Mouse (Mus musculus) forebrain, embryonic 14.5 days (tissue): ENCODE results near the gene Gm28305. TPM values are rescaled to one million over a fixed set of nuclear protein-coding genes. Genes with fewer than 3 reads are reported as not detected.

Experiments
- ATAC-seq: fragments of 200-750 bp; cut with Nextera tagmentation; 2 replicates; pipeline ENCODE4 v1.8.0; 2017; ENCODE audit warnings: mild to moderate bottlenecking, moderate library complexity
- DNase-seq: peaks from one replicate; pipeline ENCODE4 v3.0.0-alpha.2; 2015; ENCODE audit warnings: low spot score
- H3K27ac ChIP-seq: fragments of 300-500 bp; sonication (generic); 2 replicates; pipeline ENCODE4 v1.5.1; 2014; ENCODE audit warnings: low read depth, mild to moderate bottlenecking, control low read depth, low read length, moderate library complexity
- H3K27me3 ChIP-seq: fragments of 300-500 bp; sonication (generic); replicated peaks from 2 replicates; pipeline ENCODE4 v1.6.1; 2014; ENCODE audit warnings: low read length, control low read depth, mixed read lengths; ENCODE audit not compliant: control insufficient read depth, insufficient read depth
- H3K36me3 ChIP-seq: fragments of 300-500 bp; sonication (generic); 2 replicates; pipeline ENCODE4 v1.6.1; 2014; ENCODE audit warnings: low read length, control low read depth; ENCODE audit not compliant: control insufficient read depth, insufficient read depth
- H3K4me1 ChIP-seq: fragments of 300-500 bp; sonication (generic); 2 replicates; pipeline ENCODE4 v1.6.1; 2014; ENCODE audit warnings: antibody characterized with exemption, low read length, control low read depth; ENCODE audit not compliant: control insufficient read depth, insufficient read depth
- H3K4me2 ChIP-seq: fragments of 300-500 bp; sonication (generic); 2 replicates; pipeline ENCODE4 v1.6.1; 2014; ENCODE audit warnings: mild to moderate bottlenecking, control low read depth, low read length
- H3K4me3 ChIP-seq: fragments of 300-500 bp; sonication (generic); 2 replicates; pipeline ENCODE4 v1.5.1; 2014; ENCODE audit warnings: low read depth, low read length, control low read depth
- H3K9ac ChIP-seq: fragments of 300-500 bp; sonication (generic); 2 replicates; pipeline ENCODE4 v1.6.1; 2014; ENCODE audit warnings: mild to moderate bottlenecking, low read length, control low read depth, moderate library complexity
- H3K9me3 ChIP-seq: fragments of 300-500 bp; sonication (generic); replicated peaks from 2 replicates; pipeline ENCODE4 v1.6.1; 2016; ENCODE audit warnings: low read length, control low read depth, mixed read lengths; ENCODE audit not compliant: control insufficient read depth
- WGBS: fragments of 180-500 bp; shearing (Covaris S2); extraction: QIAGEN DNeasy Blood & Tissue Kit; methylation state at CpG from one replicate; pipeline ENCODE4 v1.1.7; 2014; 5-methylcytosine and 5-hydroxymethylcytosine counted together
- polyA plus RNA-seq: library from polyadenylated mRNA; unstranded; fragments of >200 nt; fragmentation: Nextera tagmentation; extraction: Ambion mirVana; gene quantifications from 2 replicates; pipeline ENCODE4 v1.2.1, GENCODE M21; 2014

Gm28305 gene
- polyA plus RNA-seq: not detected in 2 replicates

DNA sequence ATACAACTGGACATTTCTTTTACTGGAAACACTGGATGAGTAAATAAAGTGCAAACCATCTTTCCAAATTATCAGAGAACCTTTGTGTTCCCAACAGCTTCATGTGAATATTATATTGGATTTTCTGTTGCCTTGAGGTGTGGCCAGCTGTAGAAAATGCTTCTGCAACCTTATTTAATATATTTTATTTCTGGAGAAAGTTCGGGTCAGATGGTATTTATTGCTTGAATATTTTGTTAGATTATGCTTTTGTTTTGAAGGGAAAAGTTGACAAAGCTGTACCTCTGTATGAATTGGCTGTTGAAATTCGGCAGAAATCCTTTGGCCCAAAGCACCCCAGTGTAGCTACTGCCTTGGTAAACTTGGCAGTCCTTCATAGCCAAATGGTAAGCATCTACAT lies at the start of gene Gm28305:
Gene Gm28305, plus strand, starts transcription at position 301 of the 400 bp plus-strand sequence.
- Histone ChIP-seq H3K36me3 (peaks cover 15% of the 10 kb centered on the region; the same call in 1 of the 2 replicates), H3K9me3 (no peaks in the 10 kb centered on the region), H3K9ac (no peak within 1 kb of the TSS), H3K4me3 (no peak within 1 kb of the TSS), H3K4me1 (no peaks in the 10 kb centered on the region), H3K27ac (no peak within 1 kb of the TSS), H3K4me2 (no peak within 1 kb of the TSS), H3K27me3 (no peaks in the 10 kb centered on the region)
- 65% methylated on average over 2 of the region's 2 CpGs for WGBS
- ATAC-seq (no peak), DNase-seq (no peak)

DNA sequence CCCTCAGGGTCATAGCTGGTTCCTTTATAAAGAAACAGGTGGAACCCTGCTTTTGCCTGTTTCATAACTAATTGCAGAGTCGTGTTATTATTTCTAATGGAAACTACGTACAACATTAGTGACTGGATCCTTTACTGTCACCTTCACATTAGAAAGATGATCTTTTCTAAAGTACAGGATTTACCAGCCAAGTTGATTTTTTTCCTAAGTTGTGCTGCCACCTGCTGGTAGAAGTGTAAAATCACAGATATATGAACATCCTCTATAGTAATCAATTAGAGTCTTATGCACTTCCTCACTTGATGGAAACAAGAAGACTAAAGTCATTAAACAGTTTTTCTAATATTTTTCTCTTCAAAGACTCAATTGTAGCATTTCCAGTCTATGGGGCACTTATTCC lies 44.0 kb upstream of the Gm28305 start:
- Histone ChIP-seq H3K27ac (no peak overlapping the region), H3K36me3 (no peaks in the 10 kb centered on the region), H3K4me2 (no peak overlapping the region), H3K9ac (no peak overlapping the region), H3K4me3 (no peak overlapping the region), H3K4me1 (no peaks in the 10 kb centered on the region), H3K9me3 (no peaks in the 10 kb centered on the region), H3K27me3 (no peaks in the 10 kb centered on the region)
- 4% methylated on average over 2 of the region's 2 CpGs for WGBS
- ATAC-seq (no peak; the same call in 1 of the 2 replicates), DNase-seq (peak; percentile 88)

DNA sequence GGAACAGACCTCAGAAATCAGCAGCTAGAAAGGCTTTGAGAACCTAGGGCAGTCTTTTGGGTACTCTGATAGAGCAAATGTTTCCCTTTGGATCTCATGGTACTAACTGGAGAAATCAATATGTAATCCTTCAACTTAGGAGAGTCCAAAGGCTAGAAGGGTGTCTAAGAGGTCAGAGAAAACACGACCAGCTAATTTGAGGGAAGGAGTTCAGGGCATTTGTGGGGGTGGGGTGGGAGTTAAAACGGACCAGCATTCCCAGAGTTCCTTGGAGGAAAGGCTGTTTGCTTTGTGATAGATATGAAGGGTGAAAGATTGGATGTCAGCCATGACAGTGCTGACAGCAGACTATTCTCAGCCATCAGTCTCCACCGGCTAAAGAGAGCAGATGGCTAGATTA lies 39.9 kb upstream of the Gm28305 start:
- DNase-seq: no peak
- H3K9me3 ChIP-seq: no peaks in the 10 kb centered on the region
- 69% methylated on average over 3 of the region's 3 CpGs for WGBS

DNA sequence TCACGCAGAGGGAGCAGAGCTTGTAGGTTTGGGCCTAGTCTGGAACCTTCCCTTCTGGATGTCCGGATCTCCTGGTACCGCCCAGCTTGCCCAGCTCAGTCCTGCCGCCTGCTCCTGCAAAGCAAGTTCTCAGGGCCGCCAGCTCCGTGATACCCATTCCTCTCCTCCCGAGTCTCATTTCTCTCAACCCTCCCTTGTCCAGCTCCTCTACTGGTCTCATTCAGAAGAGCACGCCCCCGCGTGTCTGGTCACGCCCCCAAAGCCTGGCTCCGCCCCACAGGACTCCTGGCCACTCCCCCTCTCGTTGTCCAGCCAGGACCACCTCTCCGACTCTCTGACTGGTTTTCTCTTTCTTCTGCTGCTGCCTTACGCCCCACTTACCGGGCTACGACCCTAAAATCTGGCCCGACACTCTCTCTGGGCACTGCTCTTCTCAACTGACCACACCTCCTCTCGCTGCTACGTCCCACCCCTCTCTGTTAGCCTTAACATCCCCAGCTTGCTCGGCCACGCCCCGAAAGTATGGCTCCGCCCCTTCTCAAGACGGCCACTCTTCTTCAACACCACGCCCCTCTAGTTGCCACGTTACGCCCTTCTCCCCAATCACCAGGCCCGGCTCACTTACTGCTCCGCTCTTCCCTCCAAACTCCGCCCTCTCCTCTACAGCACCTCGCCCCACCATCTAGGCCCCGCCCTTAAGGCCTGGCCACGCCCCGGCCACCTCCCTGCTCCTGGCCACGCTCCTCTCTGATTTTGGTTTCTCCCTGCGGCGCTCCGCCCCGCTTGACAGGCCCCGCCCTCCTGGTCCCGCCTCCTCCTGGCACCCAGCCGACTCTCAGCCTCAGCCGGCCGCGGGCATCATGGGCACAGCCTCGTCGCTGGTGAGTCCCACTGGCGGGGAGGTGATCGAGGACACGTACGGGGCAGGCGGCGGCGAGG lies 38.3 kb upstream of the Gm28305 start, which contains the start of gene Nphp3:
Gene Nphp3, plus strand, starts transcription at position 624 of the 939 bp plus-strand sequence.
- Histone ChIP-seq H3K4me1 (no peaks in the 10 kb centered on the region), H3K27ac (peak within 1 kb of the TSS; percentile 70), H3K4me3 (peak within 1 kb of the TSS; percentile 63), H3K36me3 (no peaks in the 10 kb centered on the region; the same call in 1 of the 2 replicates), H3K4me2 (peak within 1 kb of the TSS; percentile 67), H3K9me3 (no peaks in the 10 kb centered on the region), H3K9ac (peak within 1 kb of the TSS; percentile 65), H3K27me3 (no peaks in the 10 kb centered on the region)
- peak; percentile 99 for DNase-seq
- under 1% methylated on average over 55 of the region's 55 CpGs for WGBS
- ATAC-seq: peak; percentile 97

More for the DNA sequence above, 39.9 kb upstream of the Gm28305 start:
- H3K4me2 ChIP-seq: no peak overlapping the region
- H3K27me3 ChIP-seq: no peaks in the 10 kb centered on the region
- no peaks in the 10 kb centered on the region for H3K4me1 ChIP-seq
- no peak for ATAC-seq
- H3K9ac ChIP-seq: no peak overlapping the region
- H3K4me3 ChIP-seq: no peak overlapping the region
- no peak overlapping the region for H3K27ac ChIP-seq
- H3K36me3 ChIP-seq: no peaks in the 10 kb centered on the region

DNA sequence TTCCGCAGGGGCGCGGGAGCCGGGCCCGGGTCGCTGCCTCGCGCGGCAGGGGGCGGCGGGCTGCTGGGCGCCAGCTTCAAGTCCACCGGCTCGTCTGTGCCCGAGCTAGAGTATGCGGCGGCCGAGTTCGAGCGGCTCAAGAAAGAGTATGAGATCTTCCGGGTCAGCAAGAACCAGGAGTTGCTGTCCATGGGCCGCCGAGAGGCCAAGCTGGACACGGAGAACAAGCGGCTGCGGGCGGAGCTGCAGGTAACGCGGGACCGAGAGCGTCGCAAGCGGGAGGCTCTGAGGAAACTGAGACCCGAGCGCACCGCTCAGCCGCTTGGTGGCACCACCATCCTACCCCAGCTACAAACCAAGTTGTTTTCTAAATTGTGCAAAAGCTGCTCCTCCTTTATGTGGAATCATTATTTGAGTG lies 37.5 kb upstream of the Gm28305 start:
- H3K4me2 ChIP-seq: peak overlapping the region; percentile 67
- peak overlapping the region; percentile 65 for H3K9ac ChIP-seq
- peak; percentile 87 for DNase-seq
- no peaks in the 10 kb centered on the region for H3K9me3 ChIP-seq
- H3K36me3 ChIP-seq: no peaks in the 10 kb centered on the region; the same call in 1 of the 2 replicates
- no peaks in the 10 kb centered on the region for H3K4me1 ChIP-seq
- no peaks in the 10 kb centered on the region for H3K27me3 ChIP-seq
- peak overlapping the region; percentile 58; the same call in 1 of the 2 replicates for H3K27ac ChIP-seq
- peak; percentile 49 for ATAC-seq
- H3K4me3 ChIP-seq: peak overlapping the region; percentile 63
- under 1% methylated on average over 37 of the region's 37 CpGs for WGBS

DNA sequence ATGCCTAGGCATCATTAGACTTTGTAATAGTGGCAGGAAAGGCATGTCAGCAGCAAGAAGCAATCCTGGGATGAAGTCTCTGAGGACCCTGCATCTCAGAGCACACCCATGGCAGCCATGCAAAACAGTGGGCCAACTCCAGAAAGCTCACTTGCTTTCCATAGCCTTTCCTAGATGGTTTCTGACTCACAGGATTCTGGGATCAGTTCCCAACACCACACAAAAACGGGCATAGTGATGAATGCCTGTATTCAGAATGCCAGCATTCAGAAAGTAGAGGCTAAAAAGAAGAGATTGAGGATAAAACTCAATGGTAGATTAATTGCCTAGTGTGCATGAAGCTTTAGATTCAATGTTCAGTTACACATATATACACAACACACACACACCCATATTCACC lies 25.9 kb upstream of the Gm28305 start:
- Histone ChIP-seq H3K4me2 (no peak overlapping the region), H3K9me3 (no peaks in the 10 kb centered on the region), H3K4me1 (no peaks in the 10 kb centered on the region), H3K27me3 (no peaks in the 10 kb centered on the region), H3K9ac (no peak overlapping the region), H3K36me3 (peaks cover 18% of the 10 kb centered on the region), H3K4me3 (no peak overlapping the region), H3K27ac (no peak overlapping the region)
- DNase-seq: no peak
- no peak for ATAC-seq
- 52% methylated on average over 1 of the region's 1 CpGs for WGBS

DNA sequence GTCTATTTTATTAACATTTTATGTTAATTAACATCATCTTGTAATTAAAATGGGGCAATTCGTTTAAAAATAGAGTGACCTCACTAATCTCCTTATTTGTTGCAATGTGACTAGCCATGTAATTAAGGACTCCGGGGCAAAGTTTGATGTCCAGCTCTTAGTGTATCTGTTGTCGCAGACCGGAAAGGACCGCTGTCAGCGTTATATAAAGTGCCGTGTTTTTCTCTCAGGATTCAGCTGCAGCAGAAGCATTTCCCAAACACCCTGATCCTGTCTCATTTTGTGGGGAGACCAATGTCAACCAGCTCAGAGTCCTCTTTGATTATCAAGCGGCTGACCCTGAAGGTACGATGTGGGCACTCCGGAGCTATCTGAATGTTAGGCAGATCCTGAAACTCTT lies 19.4 kb upstream of the Gm28305 start:
- WGBS: 91% methylated on average over 10 of the region's 10 CpGs

DNA sequence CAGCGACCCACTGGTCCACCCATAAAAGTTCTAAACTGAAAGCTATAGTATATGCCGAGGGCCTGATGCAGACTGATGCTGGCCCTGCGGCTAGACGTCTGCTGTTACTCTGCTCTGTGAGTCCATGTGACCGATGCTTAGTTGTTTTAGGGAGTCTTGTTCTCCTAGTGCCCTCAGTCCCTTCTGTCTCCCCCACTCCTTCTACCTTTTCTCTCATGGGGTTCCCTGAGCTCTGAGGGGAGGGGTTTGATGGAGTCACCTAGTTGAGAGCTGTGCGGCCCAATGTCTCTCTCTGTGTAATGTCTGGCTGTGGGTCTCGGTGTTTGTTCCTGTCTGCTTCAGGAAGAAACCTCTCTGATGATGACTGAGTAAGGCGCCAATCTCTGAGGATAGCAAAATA lies 13.3 kb upstream of the Gm28305 start:
- Histone ChIP-seq H3K36me3 (peaks cover 11% of the 10 kb centered on the region; the same call in 1 of the 2 replicates), H3K9ac (no peak overlapping the region), H3K4me3 (no peak overlapping the region), H3K4me2 (no peak overlapping the region), H3K27me3 (no peaks in the 10 kb centered on the region), H3K4me1 (no peaks in the 10 kb centered on the region), H3K27ac (no peak overlapping the region), H3K9me3 (no peaks in the 10 kb centered on the region)
- ATAC-seq (no peak), DNase-seq (no peak)
- 97% methylated on average over 8 of the region's 8 CpGs for whole genome bisulfite sequencing

More for the DNA sequence above, 19.4 kb upstream of the Gm28305 start:
- Histone ChIP-seq H3K4me2 (no peak overlapping the region), H3K9ac (no peak overlapping the region), H3K27ac (no peak overlapping the region), H3K4me1 (no peaks in the 10 kb centered on the region), H3K27me3 (no peaks in the 10 kb centered on the region), H3K9me3 (no peaks in the 10 kb centered on the region), H3K4me3 (no peak overlapping the region), H3K36me3 (peaks cover 26% of the 10 kb centered on the region; the same call in 1 of the 2 replicates)
- ATAC-seq (no peak), DNase-seq (no peak)

DNA sequence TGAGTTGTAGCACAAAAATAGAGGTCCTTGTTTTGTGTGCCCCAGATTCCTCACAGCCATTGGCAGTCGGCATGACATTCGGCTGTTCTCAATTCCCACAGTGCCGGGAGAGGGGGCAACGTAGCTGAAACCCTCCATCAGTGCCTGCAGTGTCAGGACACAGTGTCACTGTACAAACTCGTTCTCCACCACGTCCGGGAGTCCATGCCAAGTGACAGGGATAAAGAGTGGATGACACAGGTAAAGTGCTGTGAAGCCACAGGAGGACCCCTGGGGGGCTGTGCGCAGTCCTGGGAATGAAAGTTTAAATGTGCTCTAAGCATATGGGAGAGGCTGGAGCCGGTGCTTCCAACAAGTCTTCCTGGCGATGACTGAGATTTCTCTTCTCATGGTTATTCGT lies 10.6 kb upstream of the Gm28305 start:
- H3K27ac ChIP-seq: no peak overlapping the region
- H3K9me3 ChIP-seq: no peaks in the 10 kb centered on the region
- WGBS: 93% methylated on average over 11 of the region's 11 CpGs
- H3K4me3 ChIP-seq: no peak overlapping the region
- peaks cover 11% of the 10 kb centered on the region; the same call in 1 of the 2 replicates for H3K36me3 ChIP-seq
- H3K27me3 ChIP-seq: no peaks in the 10 kb centered on the region
- no peak for DNase-seq
- no peak overlapping the region for H3K9ac ChIP-seq
- ATAC-seq: no peak
- H3K4me1 ChIP-seq: no peaks in the 10 kb centered on the region
- H3K4me2 ChIP-seq: no peak overlapping the region
